Mouse (Mus musculus) urinary bladder, postnatal 36 days (tissue): Measurements from ENCODE around the gene Ubqln1.
"Not testable (repeated sequence)": the region's sequence is repeated elsewhere in the genome, so short reads cannot be mapped to it uniquely, and the experiment has no call there.

Experiments
- DNase-seq, 2 experiments: peaks; one replicate each; pipeline ENCODE4 v3.0.0; 2022; ENCODE audit warnings: low spot score in 2 of 2, mixed read lengths in 1 of 2

The Ubqln1 gene

GRCm38 (mm10) chr13:58156031-58156430, 59.4 kb downstream of the Ubqln1 start:
- DNase-seq = no peak

GRCm38 (mm10) chr13:58150442-58150841, 65.0 kb downstream of the Ubqln1 start:
- no peak for DNase-seq

DNA sequence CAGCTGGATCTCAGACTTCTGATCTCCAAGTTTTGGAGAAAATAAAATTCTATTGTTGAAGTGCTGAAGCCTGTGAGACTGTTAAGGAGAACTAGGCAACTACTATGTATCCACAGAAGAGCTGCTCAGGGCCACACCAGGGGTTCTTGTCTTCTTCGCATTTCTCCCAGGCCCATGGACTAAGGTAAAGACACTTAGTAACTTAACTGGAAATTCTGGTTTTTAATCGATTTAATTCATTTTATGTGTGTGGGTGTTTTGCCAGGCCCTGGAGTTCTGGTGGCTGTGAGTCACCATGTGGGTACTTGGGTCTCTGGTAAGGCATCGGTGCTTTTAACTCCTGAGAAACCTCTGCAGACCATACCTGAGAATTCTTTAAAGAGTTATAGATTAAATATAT, 65.8 kb downstream of the Ubqln1 start:
- no peak for DNase-seq

GRCm38 (mm10) chr13:58149033-58149558, 66.4 kb downstream of the Ubqln1 start:
- no peak for DNase-seq

GRCm38 (mm10) chr13:58148256-58148831, 67.1 kb downstream of the Ubqln1 start:
- DNase-seq = peak; percentile 27 to 34

DNA sequence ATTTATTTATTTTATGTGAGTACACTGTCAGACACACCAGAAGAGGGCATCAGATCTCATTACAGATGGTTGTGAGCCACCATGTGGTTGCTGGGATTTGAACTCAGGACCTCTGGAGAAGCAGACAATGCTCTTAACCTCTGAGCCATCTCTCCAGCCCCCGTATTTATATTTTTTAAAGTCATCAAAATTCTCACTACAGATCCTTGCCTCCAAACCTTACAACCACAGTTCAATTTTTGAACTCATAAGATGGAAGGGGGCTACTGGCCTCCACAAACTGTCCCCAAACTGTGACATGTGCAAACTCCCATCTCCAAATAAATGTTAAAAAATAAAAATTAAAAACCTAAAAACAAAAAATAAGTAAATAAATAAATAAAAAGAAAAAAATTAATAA, 67.7 kb downstream of the Ubqln1 start:
- no peak for DNase-seq

GRCm38 (mm10) chr13:58146603-58147002, 68.8 kb downstream of the Ubqln1 start:
- not testable (repeated sequence) for DNase-seq

GRCm38 (mm10) chr13:58131692-58132091, 83.8 kb downstream of the Ubqln1 start:
- DNase-seq = no peak

DNA sequence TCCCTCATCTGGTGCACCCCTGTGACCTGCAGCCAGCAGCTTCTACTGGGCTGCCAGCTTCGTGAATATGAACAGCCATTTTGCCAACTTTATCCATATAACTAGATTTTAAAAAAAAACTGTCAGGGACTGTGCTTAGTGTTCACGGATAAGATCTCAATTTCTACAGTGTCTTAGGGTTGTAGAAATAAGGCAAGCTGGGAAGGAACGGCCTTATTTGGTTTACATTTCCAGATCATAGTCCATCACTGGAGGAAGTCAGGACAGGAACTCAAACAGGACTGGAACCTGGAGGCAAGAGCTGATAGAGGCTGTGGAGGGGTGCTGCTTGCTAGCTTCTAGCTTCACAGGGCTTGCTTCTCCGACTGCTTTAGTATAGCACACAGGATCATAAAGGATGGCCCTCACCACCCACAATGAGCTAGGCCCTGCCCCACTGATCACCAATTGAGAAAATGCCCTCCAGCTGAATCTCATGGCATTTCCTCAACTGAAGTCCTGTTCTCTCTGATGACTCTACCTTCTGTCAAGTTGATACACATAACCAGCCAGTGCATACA, 85.7 kb downstream of the Ubqln1 start:
- no peak for DNase-seq

DNA sequence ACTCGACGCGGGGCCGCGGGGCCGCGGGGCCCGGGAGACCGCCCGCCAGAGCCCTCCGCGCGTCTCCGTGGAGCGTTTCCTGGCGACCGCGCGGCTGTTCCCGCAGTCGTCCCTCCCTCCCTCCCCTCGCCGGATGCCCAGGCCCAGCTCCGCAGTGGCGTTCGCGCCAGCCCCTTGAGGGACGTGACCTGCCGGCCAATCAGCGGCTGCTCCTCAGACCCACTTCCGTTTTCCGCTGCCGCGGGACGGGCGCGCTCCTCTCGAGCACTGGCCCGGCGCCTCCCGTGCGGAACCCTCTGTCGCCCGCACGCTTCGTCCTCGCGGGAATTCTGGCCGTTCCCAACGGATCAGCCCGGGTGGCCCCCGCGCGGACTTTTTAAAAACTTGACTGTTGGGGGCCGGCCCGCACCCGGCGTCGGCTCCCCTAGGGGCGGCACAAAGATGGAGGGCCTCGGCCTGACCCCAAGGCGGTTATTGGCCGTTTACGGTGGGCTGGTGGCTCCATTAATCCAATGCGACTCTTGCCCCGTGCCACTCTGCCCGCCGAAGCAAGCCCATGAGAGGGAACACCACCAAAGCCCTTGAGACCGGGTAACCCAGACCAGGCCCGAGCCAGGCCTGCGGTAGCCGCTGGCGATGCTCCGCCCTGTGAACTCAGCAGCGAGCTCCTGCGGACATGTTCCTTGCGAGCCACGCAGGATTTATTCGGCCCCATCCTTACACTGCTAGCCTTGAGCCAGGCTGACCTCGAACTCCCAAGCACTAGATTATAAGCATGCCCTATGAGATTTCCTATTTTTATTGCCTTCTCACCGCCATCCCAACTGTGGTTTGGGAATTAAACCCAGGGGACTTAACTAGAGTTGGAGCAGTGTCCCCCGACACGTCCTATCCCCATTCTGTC, 86.4 kb downstream of the Ubqln1 start:
- DNase-seq = peak; percentile 93 to 96

- DNase-seq = peak; percentile 90 to 93
Observed at GRCm38 (mm10) chr13:58128396-58128767, 87.1 kb downstream of the Ubqln1 start, which contains the start of gene Hnrnpa0. Hnrnpa0 (minus strand) TSS chr13:58128556.

GRCm38 (mm10) chr13:58127766-58128361, 87.6 kb downstream of the Ubqln1 start:
- peak in 1 of 2 experiments; percentile 49 for DNase-seq

- no peak for DNase-seq
Observed at GRCm38 (mm10) chr13:58126862-58127765, 88.3 kb downstream of the Ubqln1 start.
